Mouse (Mus musculus) cerebellum, postnatal 10 days (tissue): Measurements from ENCODE around the gene Gm20721.
A peak's percentile ranks its signal among the peaks of the same experiment; 100 is the strongest.
"Not testable (repeated sequence)": the region's sequence is repeated elsewhere in the genome, so short reads cannot be mapped to it uniquely, and the experiment has no call there.

ENCODE experiments used
- DNase-seq, 2 experiments: peaks; one replicate each; pipeline ENCODE4 v3.0.0; 2021; ENCODE audit warnings: mixed read lengths in 2 of 2

Gm20721 gene

DNA sequence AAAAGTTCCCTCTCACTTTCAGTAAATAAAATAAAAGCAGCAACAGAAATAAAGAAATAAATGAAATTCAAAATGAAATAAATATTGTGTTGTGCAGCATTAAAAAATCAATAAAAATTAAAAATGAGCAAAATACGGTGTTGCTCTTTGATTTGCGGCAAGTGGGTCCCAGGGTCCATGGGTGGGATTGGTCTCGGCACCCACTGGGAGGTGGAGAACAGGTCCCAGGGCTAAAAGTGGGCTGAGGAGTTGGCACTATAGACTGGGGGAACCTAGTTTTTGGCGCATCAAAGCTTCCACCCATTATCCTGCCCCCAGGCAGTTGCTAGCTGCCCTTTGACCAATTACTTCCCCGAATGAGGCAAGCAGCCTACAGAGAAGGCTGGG lies at the start of gene Gm20721:
Gm20721 (minus strand) TSS at position 101 of the 387 bp plus-strand sequence.
- DNase-seq = no peak

DNA sequence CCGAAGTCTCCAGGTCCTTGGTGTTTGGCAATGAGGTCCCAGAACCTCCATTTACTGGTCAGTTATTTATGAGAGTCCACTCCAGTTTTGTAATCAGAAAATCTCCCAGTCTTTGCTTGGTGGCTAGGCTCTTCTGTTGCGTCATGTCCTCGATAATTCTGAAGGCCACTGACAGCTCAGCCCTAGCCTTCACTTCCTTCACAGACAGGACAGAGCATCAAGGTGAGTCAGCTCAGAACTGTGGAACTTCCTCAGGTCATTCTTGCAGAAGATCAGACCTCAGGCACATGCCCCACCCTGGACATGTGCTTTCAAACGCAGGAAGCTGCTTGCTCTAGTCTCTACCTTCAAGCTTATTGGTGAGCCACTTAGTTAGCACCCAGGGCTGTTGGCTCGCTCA lies 46.9 kb upstream of the Gm20721 start:
- no peak for DNase-seq

DNA sequence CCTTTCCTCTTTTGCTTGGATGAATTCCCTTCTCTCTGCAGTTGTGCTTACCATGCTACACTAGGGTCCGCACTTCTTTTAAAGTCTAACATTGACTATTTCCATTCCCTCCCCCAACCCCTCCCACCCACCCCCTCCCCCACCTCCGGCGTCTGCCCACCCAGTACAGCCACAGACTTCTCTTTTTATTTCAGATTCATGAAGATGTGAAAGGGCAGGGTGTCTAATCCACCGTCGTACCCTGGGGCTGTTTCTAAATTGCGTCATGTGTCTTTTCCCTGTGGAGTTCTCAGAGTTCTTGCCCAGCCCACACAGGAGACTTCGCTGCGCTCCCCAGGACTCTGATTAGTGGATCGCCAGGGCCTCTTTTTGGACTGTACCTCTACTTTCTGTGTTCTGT lies 46.0 kb upstream of the Gm20721 start:
- no peak for DNase-seq

DNA sequence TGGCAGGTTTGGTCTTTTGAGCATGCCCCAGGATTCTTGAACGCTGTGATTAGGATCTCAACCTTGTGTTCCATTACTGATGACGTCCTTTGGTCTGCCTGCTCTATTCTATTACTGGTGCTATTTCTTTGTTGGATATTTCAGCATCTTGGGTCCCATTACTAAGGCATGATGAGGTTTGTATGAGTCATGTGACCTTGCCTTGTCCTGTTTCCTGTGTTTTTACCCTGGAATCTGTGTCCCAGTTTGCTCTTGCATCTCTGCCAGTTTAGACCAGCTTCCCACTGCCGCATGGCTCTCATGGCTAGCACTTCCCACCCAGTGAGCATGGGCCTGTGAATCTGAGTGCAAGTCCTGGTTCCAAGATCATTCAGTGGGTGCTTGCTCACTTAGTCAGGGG lies 45.4 kb upstream of the Gm20721 start:
- DNase-seq = no peak

DNA sequence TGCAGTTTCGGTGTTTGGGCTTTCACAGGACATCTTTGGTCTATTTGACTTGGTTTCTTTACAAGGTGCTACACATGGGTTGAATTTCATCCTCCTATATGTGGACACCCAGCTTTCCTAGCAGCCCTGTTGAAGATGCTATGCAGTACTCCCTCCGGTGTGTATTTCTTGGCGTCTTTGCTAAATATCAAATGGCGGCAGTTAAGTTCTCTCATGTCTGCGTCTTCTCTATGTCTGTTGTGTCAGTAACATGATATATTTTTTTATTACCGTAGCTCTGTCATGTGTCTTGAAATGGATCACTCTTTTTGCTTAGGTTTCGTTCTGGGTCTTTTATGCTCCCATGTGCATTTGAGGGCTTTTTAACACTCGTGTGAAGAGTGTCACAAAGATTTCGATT lies 34.5 kb upstream of the Gm20721 start:
- DNase-seq = no peak

DNA sequence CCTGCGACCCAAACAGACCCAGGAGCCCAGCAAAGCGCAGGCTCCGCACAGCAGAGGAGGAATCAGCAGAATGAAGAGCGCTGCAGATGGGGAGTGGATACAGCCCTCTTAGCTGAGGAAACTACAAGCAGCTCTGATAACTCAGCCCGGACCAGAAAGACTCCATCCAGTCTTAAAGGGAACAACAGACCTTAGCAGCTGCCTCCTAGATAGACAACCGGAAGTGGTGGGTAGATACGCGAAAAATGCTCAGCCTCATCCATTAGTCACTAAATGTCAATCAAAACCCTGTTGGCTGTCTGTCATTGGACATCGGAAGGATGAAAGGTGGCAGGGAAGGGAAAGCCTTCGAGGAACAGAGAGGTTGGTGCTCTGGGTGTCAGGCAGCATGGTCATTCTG lies 20.1 kb upstream of the Gm20721 start:
- DNase-seq = no peak

DNA sequence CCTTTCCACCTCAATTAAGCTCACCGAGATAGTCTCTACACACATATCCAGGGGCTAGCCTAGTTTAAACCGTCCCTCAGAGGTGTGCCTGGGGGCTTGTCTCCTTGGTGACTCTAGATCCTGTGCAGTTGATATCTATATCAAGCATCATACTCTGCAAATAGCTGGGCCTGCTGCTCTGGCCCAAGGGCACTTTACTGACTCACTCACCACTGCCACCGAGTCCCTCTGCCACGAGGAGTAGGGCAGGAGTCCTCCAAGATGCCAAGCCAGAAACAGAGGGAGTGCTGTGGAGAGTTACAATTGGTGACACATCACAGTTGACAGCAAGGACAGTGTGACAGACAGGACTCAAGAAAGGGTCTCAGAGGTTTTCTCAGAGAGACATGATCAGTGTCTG lies 13.1 kb upstream of the Gm20721 start:
- no peak for DNase-seq

DNA sequence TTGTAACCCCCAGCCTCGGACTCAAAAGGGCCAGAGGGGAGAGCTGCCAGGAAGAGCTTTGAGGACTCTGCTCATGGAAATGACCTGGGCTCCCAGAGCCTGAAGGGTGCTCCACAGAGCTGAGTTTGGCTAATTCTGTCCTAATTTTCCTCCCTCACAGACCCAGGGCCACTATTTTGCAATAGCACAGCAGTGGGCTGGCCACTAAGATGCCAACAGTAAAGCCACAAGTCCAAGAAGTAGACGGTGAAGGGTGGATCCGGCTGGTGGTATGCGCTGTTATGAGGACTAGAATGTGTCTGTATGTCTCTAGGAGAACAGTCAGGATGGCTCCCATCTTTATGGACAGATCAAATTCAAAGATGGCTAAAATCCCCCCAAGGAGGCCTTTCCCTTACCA lies 12.0 kb upstream of the Gm20721 start:
- no peak for DNase-seq

DNA sequence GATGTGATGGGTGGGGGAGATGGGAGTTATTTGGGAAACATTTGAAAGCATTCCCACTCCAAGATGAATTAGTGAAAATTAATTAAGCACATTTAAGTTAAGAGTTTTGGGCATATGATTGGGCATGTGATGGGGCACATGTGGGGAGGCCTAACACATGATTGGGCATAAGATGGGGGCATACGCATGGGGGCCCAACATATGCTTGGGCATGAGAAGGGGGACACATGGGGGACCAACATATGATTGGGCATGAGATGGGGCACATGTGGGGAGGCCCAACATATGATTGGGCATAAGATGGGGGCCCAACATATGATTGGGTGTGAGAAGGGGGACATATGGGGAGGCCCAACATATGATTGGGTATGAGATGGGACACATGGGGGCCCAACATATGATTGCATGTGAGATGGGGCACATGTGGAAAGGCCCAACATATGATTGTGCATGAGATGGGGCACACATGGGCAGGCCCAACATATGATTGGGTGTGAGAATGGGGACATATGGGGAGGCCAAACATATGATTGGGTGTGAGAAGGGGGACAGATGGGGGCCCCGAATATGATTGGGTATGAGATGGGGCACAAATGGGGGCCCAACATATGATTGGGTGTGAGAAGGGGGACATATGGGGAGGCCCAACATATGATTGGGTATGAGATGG lies 622 bp upstream of the Gm20721 start:
- DNase-seq = not testable (repeated sequence)

DNA sequence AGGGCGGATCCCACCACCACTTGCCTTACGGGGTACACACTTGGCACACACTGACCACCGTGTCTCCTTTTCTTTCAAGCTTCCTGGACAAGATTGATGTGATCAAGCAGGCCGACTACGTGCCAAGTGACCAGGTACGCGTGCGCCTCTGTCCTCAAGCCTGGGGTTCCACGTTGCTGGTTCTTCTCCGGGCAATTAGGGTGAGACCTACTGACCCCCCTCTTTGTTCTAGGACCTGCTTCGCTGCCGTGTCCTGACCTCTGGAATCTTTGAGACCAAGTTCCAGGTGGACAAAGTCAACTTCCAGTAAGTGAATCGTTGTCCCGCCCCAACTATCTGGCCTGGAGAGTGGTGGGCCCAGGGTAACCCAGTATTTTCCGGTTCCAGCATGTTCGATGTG lies 1.5 kb downstream of the Gm20721 start:
- DNase-seq = no peak

DNA sequence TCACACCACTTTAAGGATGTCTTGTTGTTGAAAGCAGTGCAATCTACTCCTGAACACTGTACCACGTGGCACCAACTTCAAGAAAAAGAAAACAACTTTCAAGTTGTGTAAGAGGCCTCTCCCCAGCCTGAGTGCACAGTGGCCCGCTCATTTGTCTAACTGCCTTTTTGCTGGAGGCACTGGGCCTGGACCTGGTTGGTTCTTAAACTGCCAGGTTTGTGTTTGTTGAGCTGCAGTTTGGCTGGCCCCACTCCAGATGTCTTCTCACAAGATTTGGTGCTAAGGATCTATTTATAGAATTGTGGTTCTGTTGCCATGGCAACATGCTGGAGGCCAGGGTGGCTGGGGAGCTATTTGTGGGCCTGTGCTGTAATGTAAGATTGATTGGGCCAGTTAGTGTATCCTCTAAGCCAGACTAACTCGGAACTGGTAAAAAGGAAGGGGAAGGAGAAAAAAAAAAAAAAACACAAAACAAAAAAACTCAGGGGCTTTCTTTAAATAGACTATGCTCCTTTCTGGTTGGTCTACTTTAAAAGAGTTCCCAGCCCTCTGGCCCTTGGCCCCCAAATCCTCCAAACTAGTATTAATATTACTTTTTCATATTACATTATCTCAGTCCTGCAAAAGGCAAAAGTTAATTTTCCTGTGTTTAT lies 2.4 kb downstream of the Gm20721 start:
- peak; percentile 79 to 81 for DNase-seq

DNA sequence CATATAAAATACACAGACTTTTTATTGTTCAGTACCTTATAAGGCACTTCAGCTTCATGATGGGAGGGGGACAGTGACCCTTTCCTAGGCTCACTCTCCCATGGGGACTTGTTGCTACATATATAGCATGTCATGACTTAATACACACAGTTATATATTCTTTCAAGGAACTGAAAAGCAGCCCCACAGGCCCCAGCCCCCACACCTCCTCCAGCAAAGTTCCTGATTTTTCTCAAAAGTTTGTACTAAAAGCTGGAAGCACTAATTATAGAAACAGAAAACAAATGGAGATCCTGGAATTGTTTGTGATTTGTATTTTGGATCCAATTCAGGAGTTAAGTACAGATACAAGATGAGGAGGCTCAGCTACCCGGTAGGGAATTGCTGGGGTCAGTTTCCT lies 2.9 kb downstream of the Gm20721 start:
- DNase-seq = no peak

DNA sequence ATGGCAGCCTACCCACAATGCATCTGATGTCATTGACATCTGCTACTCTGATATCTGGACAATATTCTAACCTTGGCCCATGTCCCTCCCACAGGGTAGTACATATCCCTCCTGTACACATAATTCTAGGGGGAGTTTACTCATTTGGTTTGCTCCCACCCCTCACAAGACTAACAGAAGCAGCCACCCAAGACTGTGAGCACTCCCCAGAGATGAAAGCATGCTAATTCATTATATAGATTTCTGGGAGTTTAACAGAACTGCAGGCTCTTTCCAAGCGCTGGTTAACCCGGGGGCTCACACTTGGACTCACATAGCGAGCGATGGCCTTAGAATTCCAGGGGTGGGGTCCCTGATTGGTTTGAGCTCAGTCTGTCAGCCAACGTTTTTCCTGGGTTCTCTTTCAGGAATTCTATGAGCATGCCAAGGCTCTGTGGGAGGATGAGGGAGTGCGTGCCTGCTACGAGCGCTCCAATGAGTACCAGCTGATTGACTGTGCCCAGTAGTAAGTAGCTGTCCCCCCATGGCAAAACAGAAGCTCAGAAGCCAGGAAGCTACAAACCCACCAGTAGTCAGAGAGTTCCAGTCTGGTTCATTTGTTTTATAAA lies 3.6 kb downstream of the Gm20721 start:
- DNase-seq = peak in 1 of 2 experiments; percentile 16

DNA sequence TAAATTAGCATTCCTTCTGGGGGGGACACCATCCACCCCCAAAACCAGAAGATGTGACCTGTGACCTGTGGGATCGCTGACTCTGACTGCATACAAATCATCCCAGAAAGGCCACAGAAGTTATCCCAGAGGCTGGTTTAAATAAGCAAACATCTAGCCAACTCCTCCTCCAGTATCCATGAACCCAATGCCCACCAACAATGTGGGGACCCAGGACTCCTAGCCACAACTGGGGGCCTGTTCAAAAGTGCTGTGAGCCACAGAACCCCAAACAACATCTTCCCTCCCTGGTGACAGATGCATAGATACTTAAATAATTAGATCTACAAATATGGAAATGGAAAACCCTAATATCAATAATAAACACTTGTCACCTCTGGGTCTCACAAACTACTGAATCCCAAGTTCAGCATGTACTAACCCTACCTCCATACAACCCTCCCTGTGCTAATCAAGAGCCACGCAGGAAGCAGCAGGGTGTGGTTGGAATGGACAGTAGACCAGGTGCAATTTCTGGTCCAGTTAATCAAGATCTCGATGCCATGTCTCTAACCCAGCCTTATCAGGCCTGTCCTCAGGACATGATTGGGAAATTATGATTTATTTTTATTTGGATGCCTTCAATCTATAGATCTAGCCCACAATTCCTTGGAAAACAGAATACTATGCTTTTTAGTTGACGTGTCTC lies 5.5 kb downstream of the Gm20721 start:
- DNase-seq = no peak

DNA sequence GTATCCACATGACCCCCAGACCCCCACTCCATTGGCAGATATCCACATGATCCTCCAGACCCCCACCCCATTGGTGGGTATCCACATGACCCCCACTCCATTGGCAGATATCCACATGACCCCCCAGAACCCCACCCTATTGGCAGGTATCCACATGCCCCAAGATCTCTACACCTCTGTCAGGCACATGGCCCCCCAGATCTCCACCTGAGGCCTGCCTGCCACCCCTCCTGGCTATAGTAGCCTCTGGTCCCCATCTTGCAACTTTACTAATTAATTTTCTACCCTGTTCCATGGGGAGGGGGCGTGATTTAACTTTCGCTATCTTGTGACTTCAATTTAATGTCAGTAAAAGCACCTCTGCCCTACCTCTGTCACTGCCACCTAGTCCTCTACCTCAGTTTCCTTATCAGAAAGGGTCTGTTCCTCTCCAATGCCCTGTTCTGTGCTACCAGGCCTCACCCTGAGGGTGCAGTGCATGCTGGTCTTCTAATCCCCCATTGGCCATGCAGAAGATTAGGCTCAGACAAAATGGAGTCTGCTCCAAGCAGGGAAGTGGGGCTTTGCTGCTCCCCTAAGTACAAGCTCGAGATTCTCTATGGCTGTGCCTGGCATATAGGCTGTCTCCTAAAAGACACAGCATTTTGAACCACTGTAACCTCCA lies 6.2 kb downstream of the Gm20721 start:
- DNase-seq = no peak

DNA sequence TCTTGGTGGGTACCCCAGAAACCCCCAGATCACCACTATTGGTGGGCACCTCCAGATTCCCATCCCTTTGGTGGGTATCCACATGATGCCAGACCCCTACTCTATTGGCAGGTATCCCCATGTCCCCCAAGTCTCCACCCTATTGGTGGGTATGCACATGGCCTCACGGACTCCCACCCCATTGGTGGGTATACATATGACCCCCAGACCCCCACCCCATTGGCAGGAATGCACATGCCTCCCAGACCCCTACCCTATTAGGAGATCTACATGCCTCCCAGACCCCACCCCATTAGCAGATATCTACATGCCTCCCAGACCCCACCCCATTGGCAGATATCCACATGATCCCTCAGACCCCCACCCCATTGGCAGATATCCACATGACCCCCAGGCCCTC lies 6.8 kb downstream of the Gm20721 start:
- peak in 1 of 2 experiments; percentile 30 for DNase-seq

DNA sequence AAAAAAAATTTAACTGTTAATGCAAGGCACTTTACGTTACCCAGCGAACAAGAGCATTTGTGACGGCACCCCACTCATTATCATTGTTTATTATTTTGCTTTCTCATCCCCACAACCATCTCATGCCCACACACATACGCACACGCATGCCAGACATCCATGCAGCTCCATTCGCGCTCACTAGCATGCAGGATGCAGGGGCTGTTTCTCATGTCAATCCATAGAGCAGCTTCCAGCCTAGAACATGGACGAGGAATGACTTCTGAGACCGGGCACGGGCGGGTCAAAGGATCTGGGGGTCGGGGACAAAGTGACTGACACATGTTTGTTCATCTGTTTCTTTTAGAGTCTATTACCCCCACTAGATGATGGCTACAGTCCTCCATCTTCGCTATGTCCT lies 9.2 kb downstream of the Gm20721 start:
- DNase-seq = no peak

DNA sequence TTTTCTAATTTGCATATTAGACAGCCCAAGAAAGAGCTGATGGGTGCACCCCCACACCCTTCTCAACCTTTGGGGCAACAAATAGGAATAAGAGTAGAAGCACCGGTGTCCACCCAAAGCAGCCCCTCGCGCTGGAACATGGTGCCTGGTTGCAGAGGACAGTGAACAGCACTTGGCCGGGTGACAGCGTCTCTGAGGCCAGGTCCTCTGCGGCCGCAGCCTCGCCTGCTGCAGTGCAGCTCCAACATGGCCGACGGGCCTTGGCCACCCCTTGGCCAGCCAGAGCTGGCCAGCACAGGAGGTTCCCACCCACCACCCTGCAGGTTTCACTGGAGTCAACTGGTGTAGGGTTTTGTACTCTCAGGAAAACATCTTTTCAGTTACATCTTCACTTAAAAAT lies 12.1 kb downstream of the Gm20721 start:
- DNase-seq = peak; percentile 62 to 69

DNA sequence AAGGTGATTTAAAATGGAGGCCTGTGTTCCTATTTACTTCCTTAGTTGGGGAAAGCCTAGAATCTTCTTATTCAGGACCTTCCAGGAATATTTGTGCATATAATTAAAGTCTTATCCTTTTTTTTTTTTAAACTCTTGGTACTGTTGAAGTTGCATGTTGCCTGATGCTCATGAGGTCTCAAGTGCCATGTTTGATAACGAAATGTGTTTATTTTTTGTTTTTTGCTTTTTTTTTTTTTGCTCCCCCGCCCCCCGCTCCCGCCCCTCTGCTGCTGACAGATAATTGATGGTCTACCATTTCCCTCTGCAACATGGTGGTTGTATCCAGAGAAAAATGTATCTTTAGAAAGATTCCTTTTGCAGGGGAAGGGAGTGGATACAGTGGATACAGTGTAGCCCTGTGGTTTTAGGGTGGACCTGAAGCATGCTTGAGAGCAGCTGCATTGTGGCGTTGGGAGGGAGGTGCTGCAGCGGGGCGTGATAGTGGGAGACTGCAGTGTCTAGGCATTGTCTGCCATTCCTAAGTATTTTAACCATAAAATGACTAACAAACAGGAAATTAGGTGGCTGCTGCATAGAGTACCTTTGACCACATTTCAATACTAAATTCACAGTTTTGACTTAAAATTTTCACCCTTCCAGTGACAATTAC lies 13.1 kb downstream of the Gm20721 start:
- DNase-seq = no peak

DNA sequence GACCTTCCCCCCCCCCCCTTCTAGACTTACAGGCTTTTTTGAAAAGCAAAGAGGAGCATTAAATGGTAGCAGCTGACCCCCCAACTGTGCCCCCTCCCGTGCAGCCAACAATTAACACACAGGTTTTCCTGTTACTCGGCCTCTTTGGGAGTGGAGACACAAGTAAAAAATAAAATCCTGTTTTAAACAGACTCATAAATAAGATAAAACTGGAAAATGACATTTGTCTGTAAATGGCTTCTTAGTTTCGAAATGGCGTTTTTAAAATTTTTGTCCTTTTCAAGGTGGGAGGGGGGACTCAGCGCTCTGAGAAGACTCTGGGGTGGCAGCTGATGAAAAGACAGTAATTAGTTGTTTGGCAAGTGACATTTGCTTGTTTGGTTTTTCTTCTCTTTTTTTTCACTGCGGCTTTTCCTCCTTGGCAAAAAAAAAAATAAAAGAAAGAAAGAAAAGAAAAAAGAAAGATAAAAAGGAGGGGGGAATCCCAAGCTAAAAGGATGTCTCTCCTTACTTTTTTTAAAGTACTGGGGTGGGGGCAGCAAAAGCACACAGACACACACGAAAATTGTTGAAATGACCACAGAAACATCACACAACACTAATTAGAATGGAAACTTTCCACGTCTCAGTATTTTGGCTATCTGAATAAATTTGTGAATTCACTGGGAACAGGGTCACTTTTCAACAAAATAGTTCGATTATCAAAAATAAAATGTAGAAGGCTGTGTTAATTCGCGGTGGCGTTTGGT lies 15.1 kb downstream of the Gm20721 start:
- DNase-seq = peak; percentile 56 to 64

DNA sequence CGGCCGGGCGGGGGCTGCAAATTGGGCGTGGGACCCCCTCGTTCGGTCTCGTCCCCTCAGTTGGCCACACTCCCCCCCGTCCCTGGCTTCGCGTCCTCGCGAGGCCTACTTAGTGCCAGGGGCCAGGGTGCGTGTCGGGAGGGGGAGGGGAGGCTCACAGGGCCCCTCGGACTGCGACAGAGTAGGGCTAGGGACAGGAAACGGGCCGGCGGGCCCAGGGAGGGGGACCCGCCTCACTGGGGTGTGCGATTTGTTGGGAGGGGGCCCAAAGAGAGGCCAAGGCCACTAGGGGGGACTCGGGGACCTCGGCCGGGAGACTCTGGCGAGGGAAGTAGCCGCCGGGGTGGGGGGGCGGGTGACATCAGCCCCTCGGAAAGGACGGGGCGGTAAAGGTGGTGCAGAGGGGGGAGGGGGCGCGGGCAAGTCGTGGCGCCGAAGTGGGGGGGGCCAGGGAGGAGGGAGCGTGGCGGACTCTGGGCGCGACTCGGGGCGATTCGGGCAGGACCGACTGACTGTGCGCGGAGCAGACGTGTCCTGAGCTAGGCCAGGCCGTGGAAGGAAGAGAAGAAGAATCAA lies 15.8 kb downstream of the Gm20721 start:
- peak; percentile 91 for DNase-seq
